Mouse (Mus musculus) duodenum, adult 2 months (tissue): ENCODE results near the gene Nfkbil1. TPM values are rescaled to one million over a fixed set of nuclear protein-coding genes. Genes with fewer than 3 reads are reported as not detected.

ENCODE experiments used
- polyA plus RNA-seq: library from polyadenylated mRNA; depleted of rRNA; stranded (reverse); fragments of >200 nt; gene quantifications from 2 replicates; pipeline ENCODE4 v1.2.3, GENCODE M21; 2012; ENCODE audit warnings: low replicate concordance; rRNA removed

The Nfkbil1 gene
- 27.0 and 39.7 TPM in 2 replicates for polyA plus RNA-seq

DNA sequence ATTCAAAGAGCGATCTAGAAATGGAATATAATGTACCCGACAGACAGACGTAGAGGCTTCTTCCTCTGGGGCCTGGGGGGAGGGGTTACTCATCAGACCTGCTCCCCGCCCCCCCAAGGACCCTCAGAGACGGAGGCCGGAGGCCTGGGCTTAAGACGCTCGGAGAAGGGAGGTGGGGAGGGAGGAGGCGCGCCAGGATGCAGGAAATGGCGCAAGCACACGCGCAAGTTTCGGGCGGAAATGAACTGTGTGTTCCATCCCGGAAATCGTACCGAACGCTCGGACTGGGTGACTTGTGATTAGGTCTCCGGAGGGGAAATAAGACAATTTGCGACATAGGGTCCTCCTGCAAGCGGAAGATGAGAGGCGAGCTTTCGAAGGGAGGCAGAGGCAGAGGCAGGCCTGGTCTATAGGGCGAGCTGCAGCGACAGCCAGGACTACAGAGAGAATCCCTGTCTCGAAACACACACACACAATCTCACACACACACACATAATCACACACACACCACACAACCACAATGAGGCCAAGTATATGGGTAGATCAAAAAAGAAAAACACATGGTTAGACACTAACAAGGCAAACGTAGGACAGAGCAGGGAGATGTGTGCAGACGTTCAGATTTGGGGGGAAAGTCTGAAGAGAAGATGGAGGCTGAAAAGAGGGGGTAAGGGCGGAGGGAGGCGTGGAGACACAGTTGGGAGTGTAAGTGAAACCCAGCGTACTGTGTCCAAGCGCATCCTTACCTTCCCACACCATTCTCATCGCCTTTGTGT, at the start of gene Nfkbil1:
Gene Nfkbil1 (minus strand): TSS at position 179 of the 776 bp plus-strand sequence.

DNA sequence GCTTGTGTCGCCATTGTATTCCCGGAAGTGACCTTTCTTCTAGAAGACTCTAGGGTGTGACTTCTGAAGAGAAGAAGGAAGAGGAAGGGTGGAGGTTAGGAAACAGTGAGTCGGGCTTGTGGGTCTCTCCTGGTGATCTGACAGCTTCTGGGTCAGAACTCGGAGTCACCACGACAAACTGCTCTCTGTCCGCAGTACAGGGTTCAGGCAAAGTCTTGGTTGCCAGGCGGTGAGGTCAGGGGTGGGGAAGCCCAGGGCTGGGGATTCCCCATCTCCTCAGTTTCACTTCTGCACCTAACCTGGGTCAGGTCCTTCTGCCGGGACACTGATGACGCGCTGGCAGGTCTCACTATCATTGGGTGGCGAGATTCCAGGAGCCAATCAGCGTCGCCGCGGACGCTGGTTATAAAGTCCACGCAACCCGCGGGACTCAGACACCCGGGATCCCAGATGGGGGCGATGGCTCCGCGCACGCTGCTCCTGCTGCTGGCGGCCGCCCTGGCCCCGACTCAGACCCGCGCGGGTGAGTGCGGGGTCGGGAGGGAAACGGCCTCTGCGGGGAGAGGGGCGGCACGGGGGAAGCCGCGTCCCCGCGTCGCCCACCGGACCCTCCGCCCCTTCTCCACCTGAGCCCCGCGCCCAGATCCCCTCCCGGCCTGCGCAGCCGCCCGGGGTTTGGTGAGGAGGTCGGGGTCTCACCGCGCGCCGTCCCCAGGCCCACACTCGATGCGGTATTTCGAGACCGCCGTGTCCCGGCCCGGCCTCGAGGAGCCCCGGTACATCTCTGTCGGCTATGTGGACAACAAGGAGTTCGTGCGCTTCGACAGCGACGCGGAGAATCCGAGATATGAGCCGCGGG, 27.3 kb upstream of the Nfkbil1 start, which contains the start of gene H2-D1:
Gene H2-D1 (plus strand): TSS at position 67 of the 859 bp plus-strand sequence.

DNA sequence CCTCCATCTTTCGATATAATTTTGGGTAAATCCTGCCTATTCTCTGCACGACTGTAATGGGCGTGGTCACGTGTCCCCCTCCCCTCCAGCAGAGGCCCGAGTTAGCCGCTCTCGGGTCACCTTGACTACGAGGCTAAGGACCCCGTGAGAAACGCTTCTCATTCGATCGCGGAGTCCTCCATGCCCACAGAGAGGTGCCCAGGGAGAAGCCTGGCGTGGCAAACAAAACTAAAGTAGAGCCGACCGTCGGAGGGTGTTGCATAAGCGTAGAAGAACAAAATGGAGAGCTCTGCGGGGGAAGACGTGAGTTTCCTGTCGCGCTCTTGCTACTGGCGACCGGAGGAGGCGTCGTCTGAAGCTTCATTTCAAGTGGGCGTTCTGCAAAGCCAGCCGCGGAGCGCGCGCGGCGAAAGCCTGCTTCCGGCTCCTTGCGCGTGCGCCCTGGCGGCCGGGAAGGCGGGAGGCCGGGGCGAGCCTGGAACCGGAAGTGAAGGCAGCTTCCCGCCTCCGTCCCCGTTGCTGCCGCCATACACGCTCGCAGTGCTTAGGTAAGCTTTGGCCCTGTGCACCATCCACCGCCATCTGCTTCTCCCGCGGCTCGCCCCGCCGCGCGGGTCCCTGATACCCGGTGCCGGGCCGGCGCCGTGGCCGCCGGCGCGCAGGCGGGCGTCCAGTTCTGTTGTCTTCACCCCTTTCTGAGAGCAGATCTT, 5.9 kb upstream of the Nfkbil1 start, which contains the start of gene Ddx39b:
Gene Ddx39b (plus strand): TSS at position 442 of the 710 bp plus-strand sequence.

DNA sequence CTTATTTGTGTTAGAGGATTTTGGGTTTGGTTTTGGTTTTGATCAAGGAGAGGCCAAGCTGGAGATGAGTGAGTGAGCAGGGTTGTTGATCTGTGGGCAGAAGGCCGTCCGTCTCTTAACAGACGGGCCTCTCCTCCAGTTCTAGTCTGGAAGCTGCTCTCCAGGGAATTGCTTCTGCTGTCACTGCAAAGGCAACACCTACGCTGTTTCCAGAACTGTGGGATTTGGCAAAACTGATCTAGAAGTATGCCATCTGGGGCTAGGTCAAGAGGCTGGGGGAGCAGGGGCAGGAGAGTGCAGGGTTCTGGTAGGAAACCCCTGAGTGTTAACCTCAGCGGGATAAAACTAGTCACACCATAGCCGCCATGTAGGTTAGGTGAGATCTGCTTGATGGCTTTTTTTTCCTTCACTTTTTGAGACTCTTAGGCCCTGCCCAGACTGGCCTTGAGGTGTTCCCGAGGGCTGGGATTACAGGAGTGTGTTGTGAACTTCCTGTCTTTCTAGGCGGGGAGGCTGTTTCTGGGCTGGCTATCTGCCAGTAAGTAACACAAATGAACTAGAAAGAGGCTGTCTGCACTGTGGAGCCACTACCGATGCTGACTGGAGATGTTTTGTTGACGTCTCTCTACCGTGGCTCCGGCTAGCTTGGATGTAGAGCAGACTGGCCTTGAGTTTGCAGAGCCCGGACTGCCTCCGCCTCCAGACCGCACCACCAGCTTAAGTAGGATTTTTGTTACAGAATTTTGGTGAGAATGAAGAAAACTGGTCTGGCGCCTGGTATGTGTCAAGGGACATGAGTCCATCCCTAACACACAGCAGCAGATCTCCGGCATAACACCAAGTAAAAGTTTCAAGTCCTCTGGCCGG, 2.2 kb downstream of the Nfkbil1 start, which contains the start of gene Atp6v1g2:
Gene Atp6v1g2 (plus strand): TSS at position 547 of the 867 bp plus-strand sequence.

DNA sequence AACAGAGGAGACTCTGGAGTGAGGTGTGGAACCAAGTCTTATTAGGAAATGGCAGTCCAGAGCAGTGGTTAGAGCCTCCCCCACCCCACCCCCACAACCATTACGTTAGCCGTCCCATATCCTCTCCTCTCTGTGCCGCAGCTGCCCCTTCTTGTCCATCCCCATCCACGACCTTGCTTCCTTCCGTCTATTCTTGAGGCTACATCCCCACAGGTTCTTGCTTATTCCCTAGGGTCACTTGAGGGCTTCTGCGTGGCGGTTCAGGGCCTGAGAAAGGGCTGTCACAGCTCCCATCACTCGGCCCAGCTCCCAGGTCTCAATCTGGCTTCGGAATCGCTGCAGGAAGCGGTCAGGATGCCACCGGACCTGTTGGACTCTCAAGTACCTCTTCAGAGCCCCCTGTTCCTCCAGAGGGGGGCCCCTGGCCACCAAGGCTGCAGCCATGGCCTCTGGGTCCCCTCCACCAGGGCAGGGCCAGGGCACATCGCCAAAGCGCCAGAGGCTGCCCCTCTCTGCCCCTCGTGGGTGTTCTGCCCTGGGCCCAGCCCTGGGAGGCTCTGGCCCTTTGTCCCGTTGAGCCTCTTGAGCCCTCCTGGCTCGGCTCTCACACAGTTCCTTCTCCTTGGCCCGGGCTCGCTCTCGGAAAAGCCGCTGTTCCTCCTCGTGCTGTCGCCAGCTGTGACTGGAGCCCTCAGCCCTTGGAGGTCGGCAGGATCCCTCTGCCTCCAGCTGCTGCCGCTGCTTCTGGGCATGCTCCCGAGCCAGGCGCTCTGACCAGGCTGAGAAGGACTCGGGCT, 15.2 kb downstream of the Nfkbil1 start, which contains the start of gene Gm16181:
Gene Gm16181 (plus strand): TSS at position 679 of the 797 bp plus-strand sequence.

DNA sequence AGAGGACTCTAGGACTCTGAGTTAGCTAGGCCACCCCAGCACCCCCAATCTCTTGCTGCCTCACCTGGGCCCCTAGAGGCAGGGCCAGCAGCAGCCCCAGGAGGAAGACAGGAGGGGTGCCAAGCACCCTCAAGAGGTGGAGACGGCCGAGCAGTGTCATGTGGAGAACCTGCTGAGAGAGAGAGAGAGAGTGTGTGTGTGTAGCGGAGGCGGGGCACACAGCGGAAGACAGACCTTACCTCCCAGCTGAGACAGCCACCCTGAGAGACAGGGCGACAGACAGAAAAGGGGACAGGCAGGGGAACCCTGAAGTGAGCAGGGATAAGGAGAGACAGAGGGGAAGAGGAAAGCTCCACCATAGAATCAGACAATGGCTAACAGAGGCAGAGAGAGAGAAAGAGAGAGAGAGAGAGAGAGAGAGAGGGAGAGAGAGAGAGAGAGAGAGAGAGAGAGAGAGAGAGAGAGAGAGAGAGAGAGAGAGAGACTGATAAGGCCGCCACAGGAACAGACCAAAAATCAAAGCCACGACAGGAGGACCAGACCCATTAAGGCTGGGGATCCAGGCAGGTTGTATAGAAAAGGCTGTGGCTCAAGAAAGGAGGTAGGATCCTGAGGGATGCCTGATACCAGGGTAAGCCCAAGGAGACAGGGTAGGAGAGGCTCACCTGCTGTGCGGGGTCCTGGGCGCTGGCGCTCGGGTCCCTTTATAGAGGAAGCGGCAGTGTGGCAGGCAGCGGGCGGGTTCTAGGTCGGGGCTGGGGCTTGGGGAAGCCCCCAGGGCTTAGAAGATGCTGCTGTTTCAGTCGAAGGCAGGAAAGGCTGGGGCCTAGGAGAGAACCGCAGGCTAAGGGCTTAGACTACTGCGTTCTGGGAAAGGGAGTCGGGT, 30.9 kb downstream of the Nfkbil1 start, which contains the start of gene Lta:
Gene Lta (minus strand): TSS at position 858 of the 886 bp plus-strand sequence.

DNA sequence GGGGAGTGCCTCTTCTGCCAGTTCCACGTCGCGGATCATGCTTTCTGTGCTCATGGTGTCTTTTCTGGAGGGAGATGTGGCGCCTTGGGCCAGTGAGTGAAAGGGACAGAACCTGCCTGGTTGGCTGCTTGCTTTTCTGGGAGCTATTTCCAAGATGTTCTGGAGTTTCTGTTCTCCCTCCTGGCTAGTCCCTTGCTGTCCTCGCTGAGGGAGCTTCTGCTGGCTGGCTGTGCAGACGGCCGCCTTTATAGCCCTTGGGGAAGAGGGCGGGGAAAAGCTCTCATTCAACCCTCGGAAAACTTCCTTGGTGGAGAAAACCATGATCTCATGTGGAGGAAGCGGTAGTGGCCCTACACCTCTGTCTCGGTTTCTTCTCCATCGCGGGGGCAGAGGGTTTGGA, 33.8 kb downstream of the Nfkbil1 start, which contains the start of gene Tnf:
Gene Tnf (minus strand): TSS at position 221 of the 400 bp plus-strand sequence.

DNA sequence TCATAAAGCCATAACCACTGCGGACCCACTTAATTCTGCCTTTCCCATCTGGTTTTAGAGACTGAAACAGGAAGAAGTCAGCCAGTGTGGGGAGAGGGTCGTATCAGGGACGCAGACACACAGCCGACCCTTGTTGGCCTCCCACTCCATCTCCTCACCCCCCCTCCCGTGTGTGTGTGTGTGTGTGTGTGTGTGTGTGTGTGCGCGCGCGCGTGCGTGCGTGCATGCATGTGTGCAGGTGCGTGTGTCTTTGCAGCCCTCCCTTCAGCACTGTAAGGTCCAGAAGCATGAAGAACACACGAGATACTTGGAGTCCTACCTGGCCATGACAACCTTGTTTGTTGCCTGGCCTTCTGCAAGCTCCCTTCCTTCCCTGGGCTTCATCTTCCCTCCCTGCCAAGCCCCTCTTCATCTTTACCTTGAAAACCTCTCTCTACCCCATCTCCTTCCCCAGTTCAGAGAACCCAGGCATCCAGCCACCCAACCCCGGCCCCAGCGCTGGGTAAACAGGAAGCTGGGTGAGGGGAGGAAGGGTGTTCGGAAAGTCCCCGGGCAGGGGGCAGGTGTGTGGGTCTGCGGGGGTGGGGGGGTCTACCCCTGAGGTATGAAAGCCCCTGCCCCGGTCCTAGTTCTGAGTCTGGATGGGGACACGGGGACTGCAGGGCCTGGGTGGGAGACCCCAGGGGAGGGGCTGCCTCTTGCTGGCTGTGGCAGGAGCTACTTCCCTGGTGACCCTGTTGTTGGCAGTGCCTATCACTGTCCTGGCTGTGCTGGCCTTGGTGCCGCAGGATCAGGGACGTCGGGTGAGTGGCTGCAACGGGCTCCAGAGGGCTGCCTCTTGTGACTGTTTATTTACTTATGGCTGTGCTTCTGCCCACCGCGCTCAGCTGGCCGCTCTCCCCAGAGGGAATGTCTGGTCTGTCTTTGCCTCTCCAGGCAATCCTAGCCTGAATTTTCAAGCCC, 41.4 kb downstream of the Nfkbil1 start, which contains the start of gene Ltb:
Gene Ltb (plus strand): TSS at position 559 of the 963 bp plus-strand sequence.

DNA sequence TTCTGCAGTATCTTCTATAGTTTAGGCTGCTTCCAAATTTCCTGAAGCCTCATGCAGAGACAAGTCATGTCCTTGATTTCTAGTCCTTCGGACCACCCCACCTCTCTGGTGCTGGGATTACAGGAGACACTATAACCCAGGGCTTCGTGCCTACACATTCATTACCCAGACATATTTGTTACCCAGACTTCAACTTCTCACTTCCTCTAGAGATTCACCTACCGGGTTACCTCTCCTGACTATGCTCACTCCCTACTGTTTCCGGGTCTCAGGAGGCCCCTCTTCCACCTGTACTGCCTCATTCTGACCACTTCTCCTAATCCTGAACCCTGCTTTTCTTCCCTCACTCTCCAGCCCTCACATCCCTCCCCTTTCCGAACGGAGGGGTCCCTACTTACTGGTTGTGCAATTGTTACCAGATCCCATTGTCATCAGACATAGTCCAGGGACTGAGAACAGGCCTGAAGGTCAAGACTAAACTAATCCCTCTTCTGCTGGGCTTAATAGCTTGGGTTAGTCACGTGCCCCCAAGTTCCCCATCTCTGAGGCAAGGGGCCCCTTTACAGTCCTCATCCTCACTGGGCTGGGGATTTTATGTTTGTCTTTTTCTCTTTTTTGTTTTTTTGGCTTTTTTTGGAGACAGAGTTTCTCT, 47.5 kb downstream of the Nfkbil1 start, which contains the start of gene Lst1:
Gene Lst1 (minus strand): TSS at position 481 of the 652 bp plus-strand sequence.

DNA sequence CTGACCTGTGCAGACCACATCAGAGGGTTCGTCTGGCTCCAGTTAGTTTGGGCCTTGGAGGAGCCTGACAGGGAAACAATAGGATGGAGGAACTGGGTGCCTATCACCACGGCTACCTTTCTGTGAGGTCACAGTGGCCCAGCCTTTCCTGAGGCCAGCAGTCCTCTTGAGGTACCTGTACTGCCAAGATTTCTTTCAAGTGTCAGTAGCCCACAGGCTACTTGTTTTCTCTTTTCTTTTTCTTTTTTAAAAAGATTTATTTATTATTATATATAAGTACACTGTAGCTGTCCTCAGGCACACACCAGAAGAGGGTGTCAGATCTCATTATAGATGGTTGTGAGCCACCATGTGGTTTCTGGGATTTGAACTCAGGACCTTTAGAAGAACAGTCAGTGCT, 59.6 kb downstream of the Nfkbil1 start, which contains the start of gene Aif1:
Gene Aif1 (minus strand): TSS at position 101 of the 400 bp plus-strand sequence.

Other genes with a start within 250 kb of the Nfkbil1 start
- gene Vars, start 234.8 kb downstream of the Nfkbil1 start, polyA plus RNA-seq, result 142 and 150 TPM in 2 replicates
- 1.6 and 2.0 TPM in 2 replicates for gene Vwa7, start 219.2 kb downstream of the Nfkbil1 start, polyA plus RNA-seq
- 0.41 and 0.69 TPM in 2 replicates for gene Sapcd1, start 207.8 kb downstream of the Nfkbil1 start, polyA plus RNA-seq
- 2.0 and 5.6 TPM in 2 replicates for gene Msh5, start 189.0 kb downstream of the Nfkbil1 start, polyA plus RNA-seq
- 133 and 202 TPM in 2 replicates for gene Clic1, start 185.8 kb downstream of the Nfkbil1 start, polyA plus RNA-seq
- 13.4 and 17.5 TPM in 2 replicates for gene Ddah2, start 176.8 kb downstream of the Nfkbil1 start, polyA plus RNA-seq
- gene Ly6g6c, start 170.4 kb downstream of the Nfkbil1 start, polyA plus RNA-seq, result 0.85 and 7.5 TPM in 2 replicates
- gene Mpig6b, start 169.6 kb downstream of the Nfkbil1 start, polyA plus RNA-seq, result 0.18 and 0.55 TPM in 2 replicates
- 0.15 and 29.8 TPM in 2 replicates for gene Ly6g6e, start 158.9 kb downstream of the Nfkbil1 start, polyA plus RNA-seq
- 5.8 and 13.6 TPM in 2 replicates for gene Ly6g6d, start 157.7 kb downstream of the Nfkbil1 start, polyA plus RNA-seq
- 3.3 and 4.6 TPM in 2 replicates for gene Ly6g6f, start 150.2 kb downstream of the Nfkbil1 start, polyA plus RNA-seq
- 135 and 240 TPM in 2 replicates for gene Abhd16a, start 146.5 kb downstream of the Nfkbil1 start, polyA plus RNA-seq
- gene Ly6g5c, start 127.5 kb downstream of the Nfkbil1 start, polyA plus RNA-seq, result not detected in 2 replicates
- 1.7 TPM in 2 replicates for gene Ly6g5b, start 120.4 kb downstream of the Nfkbil1 start, polyA plus RNA-seq
- 15.1 and 26.1 TPM in 2 replicates for gene Gpank1, start 114.3 kb downstream of the Nfkbil1 start, polyA plus RNA-seq
- gene Csnk2b, start 113.7 kb downstream of the Nfkbil1 start, polyA plus RNA-seq, result 334 and 557 TPM in 2 replicates
- 21.5 and 30.6 TPM in 2 replicates for gene D17H6S53E, start 109.4 kb downstream of the Nfkbil1 start, polyA plus RNA-seq
- 0.25 TPM in 2 replicates for gene Apom, start 103.7 kb downstream of the Nfkbil1 start, polyA plus RNA-seq
- gene Bag6, start 100.6 kb downstream of the Nfkbil1 start, polyA plus RNA-seq, result 179 and 180 TPM in 2 replicates
- gene Prrc2a, start 70.9 kb downstream of the Nfkbil1 start, polyA plus RNA-seq, result 388 and 529 TPM in 2 replicates
- 0.76 TPM in 1 of 2 replicates, not detected in the other for gene Aif1, start 59.7 kb downstream of the Nfkbil1 start, polyA plus RNA-seq
- 6.5 and 24.6 TPM in 2 replicates for gene Lst1, start 47.4 kb downstream of the Nfkbil1 start, polyA plus RNA-seq
- gene Ltb, start 41.4 kb downstream of the Nfkbil1 start, polyA plus RNA-seq, result 6.3 and 41.5 TPM in 2 replicates
- 1.5 and 1.8 TPM in 2 replicates for gene Tnf, start 33.8 kb downstream of the Nfkbil1 start, polyA plus RNA-seq
- 0.70 and 1.1 TPM in 2 replicates for gene Lta, start 30.4 kb downstream of the Nfkbil1 start, polyA plus RNA-seq
- not detected in 2 replicates for gene Gm16181, start 15.0 kb downstream of the Nfkbil1 start, polyA plus RNA-seq
- gene Atp6v1g2, start 2.1 kb downstream of the Nfkbil1 start, polyA plus RNA-seq, result 2.2 and 3.7 TPM in 2 replicates
- gene Ddx39b, start 6.0 kb upstream of the Nfkbil1 start, polyA plus RNA-seq, result 147 and 156 TPM in 2 replicates
- 447 and 1,433 TPM in 2 replicates for gene H2-D1, start 26.9 kb upstream of the Nfkbil1 start, polyA plus RNA-seq
- gene H2-Q1, start 84.6 kb upstream of the Nfkbil1 start, polyA plus RNA-seq, result 28.5 and 65.5 TPM in 2 replicates
- gene H2-Q2, start 106.5 kb upstream of the Nfkbil1 start, polyA plus RNA-seq, result 350 and 1,003 TPM in 2 replicates
- gene H2-Q4, start 143.8 kb upstream of the Nfkbil1 start, polyA plus RNA-seq, result 97.7 and 164 TPM in 2 replicates
- gene H2-Q6, start 189.1 kb upstream of the Nfkbil1 start, polyA plus RNA-seq, result 16.0 and 40.0 TPM in 2 replicates
- gene H2-Q7, start 203.4 kb upstream of the Nfkbil1 start, polyA plus RNA-seq, result 49.5 and 117 TPM in 2 replicates
- gene H2-Q10, start 234.3 kb upstream of the Nfkbil1 start, polyA plus RNA-seq, result 11.4 and 14.5 TPM in 2 replicates